Mouse (Mus musculus) CH12.LX (cell line): ENCODE data around the gene Tas2r135.

Experiments used
- CHD2 ChIP-seq: IDR thresholded peaks from 2 replicates; pipeline ENCODE4 v1.6.1; 2011; ENCODE audit warnings: low read length, improper control_type of control experiment
- CTCF ChIP-seq, 2 experiments: IDR thresholded peaks in 1 of 2; conservative IDR thresholded peaks in 1 of 2; 2 replicates each; pipeline ENCODE4 v1.5.1; 2011 to 2012; ENCODE audit warnings: low read depth in 2 of 2, low read length in 2 of 2, improper control_type of control experiment in 1 of 2, inconsistent platforms in 1 of 2, mild to moderate bottlenecking in 1 of 2, moderate library complexity in 1 of 2
- JUND ChIP-seq: conservative IDR thresholded peaks from 2 replicates; pipeline ENCODE4 v1.6.1; 2011; ENCODE audit warnings: low read depth, low read length, improper control_type of control experiment
- MAFK ChIP-seq: IDR thresholded peaks from 2 replicates; pipeline ENCODE4 v1.6.1; 2011; ENCODE audit warnings: low read length, improper control_type of control experiment; ENCODE audit not compliant: insufficient replicate concordance
- MEF2A ChIP-seq: IDR thresholded peaks from 2 replicates; pipeline ENCODE4 v1.6.1; 2014; ENCODE audit warnings: low read depth, mild to moderate bottlenecking, inconsistent platforms, low read length, improper control_type of control experiment, borderline replicate concordance
- NELFE ChIP-seq: IDR thresholded peaks from 2 replicates; pipeline ENCODE4 v1.6.1; 2011; ENCODE audit warnings: low read depth, low read length, improper control_type of control experiment
- POLR2A ChIP-seq: IDR thresholded peaks from 2 replicates; pipeline ENCODE4 v1.6.1; 2011; ENCODE audit warnings: low read depth, mild to moderate bottlenecking, improper control_type of control experiment, low read length
- UBTF ChIP-seq: IDR thresholded peaks from 2 replicates; pipeline ENCODE4 v1.6.1; 2012; ENCODE audit warnings: low read depth, mild to moderate bottlenecking, inconsistent platforms, low read length, improper control_type of control experiment, moderate library complexity
- ZNF384 ChIP-seq: IDR thresholded peaks from 2 replicates; pipeline ENCODE4 v1.6.1; 2012; ENCODE audit warnings: low read depth, low read length, improper control_type of control experiment, inconsistent platforms

DNA sequence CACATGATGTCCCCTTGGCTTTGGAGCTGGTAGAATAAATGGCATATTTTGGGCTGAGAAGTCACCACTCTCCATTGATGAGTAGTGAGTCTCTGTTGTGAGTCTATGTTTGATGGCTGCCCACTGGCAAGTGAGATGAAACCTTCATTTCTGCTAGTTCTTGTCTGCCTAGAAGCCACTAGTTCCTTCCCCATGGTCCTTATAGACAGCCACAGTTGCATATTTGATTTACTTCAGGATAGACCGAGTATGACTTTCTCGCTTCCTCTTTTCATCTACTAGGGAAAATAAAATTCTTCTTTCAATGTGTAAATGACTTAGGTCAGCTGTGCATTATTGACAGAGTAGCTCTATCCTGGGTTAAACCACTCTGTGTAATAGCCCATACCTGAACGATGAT, 19.2 kb downstream of the Tas2r135 start:
- TF ChIP-seq CTCF (conservative IDR thresholded peaks at IDR 0.05 in 1 of 2, IDR thresholded peaks at IDR 0.05 in 1 of 2; ENCODE audit: low read depth in 2 of 2, low read length in 2 of 2), result no peak
- TF ChIP-seq POLR2A, result no peak
- TF ChIP-seq NELFE, result no peak
- TF ChIP-seq ZNF384, result no peak
- no peak for TF ChIP-seq JUND
- TF ChIP-seq UBTF, result no peak
- TF ChIP-seq MEF2A, result no peak
- no peak for TF ChIP-seq CHD2
- TF ChIP-seq MAFK, result no peak
